Mouse (Mus musculus): ENCODE measurements at regions not wholly inside any gene's neighbourhood (a gene's known extent, or its start where the extent isn't known, plus 50 kb on each side); places are given as distances from the start of the nearest gene placed in this dataset.
"Not testable (repeated sequence)": the region's sequence is repeated elsewhere in the genome, so short reads cannot be mapped to it uniquely, and the experiment has no call there.

GRCm38 (mm10) chr2:171592315-171592714 lies 451.0 kb downstream of the Cbln4 start:
- Histone ChIP-seq H3K4me1 (peaks cover 37% of the 10 kb centered on the region), H3K36me3 (no peaks in the 10 kb centered on the region), H3K27me3 (ENCODE audit: low read depth, poor library complexity, severe bottlenecking) (peaks cover 24% of the 10 kb centered on the region), H3K4me3 (no peak overlapping the region), H3K9me3 (replicated peaks) (no peaks in the 10 kb centered on the region), H3K27ac (replicated peaks) (no peak overlapping the region)
- WGBS: 89% methylated on average over 6 of the region's 6 CpGs
- no peak for DNase-seq (ENCODE audit: low spot score)

GRCm38 (mm10) chr2:171588158-171588557 lies 455.1 kb downstream of the Cbln4 start:
- Histone ChIP-seq H3K27me3 (ENCODE audit: low read depth, poor library complexity, severe bottlenecking) (peaks cover 24% of the 10 kb centered on the region), H3K4me1 (peaks cover 23% of the 10 kb centered on the region), H3K36me3 (no peaks in the 10 kb centered on the region), H3K9me3 (replicated peaks) (no peaks in the 10 kb centered on the region), H3K27ac (replicated peaks) (peak overlapping the region; percentile 80), H3K4me3 (peak overlapping the region; percentile 20; the same call in 1 of the 2 replicates)
- 45% methylated on average over 4 of the region's 4 CpGs for WGBS
- DNase-seq (ENCODE audit: low spot score): peak; percentile 36

- Histone ChIP-seq H3K4me3 (peak overlapping the region; percentile 20; the same call in 1 of the 2 replicates), H3K27ac (replicated peaks) (peak overlapping the region; percentile 80)
- peak; percentile 67 for DNase-seq (ENCODE audit: low spot score)
Measured at GRCm38 (mm10) chr2:171587635-171588034, 455.6 kb downstream of the Cbln4 start.

GRCm38 (mm10) chr2:171586853-171587220 lies 456.4 kb downstream of the Cbln4 start:
- DNase-seq (ENCODE audit: low spot score): no peak
- WGBS: 92% methylated on average over 4 of the region's 4 CpGs
- H3K4me3 ChIP-seq: no peak overlapping the region
- no peaks in the 10 kb centered on the region for H3K36me3 ChIP-seq
- H3K27me3 ChIP-seq (ENCODE audit: low read depth, poor library complexity, severe bottlenecking): peaks cover 12% of the 10 kb centered on the region
- H3K4me1 ChIP-seq: peaks cover 23% of the 10 kb centered on the region
- peak overlapping the region; percentile 80 for H3K27ac ChIP-seq (replicated peaks)
- no peaks in the 10 kb centered on the region for H3K9me3 ChIP-seq (replicated peaks)

More at GRCm38 (mm10) chr2:171587635-171588034, 455.6 kb downstream of the Cbln4 start:
- no peaks in the 10 kb centered on the region for H3K9me3 ChIP-seq (replicated peaks)
- H3K4me1 ChIP-seq: peaks cover 23% of the 10 kb centered on the region
- H3K36me3 ChIP-seq: no peaks in the 10 kb centered on the region
- peaks cover 20% of the 10 kb centered on the region for H3K27me3 ChIP-seq (ENCODE audit: low read depth, poor library complexity, severe bottlenecking)
- 39% methylated on average over 9 of the region's 9 CpGs for WGBS

GRCm38 (mm10) chr2:171586217-171586852 lies 456.9 kb downstream of the Cbln4 start:
- 91% methylated on average over 6 of the region's 6 CpGs for WGBS
- Histone ChIP-seq H3K4me3 (no peak overlapping the region), H3K4me1 (peaks cover 23% of the 10 kb centered on the region), H3K36me3 (no peaks in the 10 kb centered on the region), H3K27me3 (ENCODE audit: low read depth, poor library complexity, severe bottlenecking) (0 out of 2 replicates have a peak, but pooled peaks cover 7% of the 10 kb centered on the region), H3K27ac (replicated peaks) (no peak overlapping the region), H3K9me3 (replicated peaks) (no peaks in the 10 kb centered on the region)
- no peak for DNase-seq (ENCODE audit: low spot score)

- no peak overlapping the region for H3K27ac ChIP-seq (replicated peaks)
- H3K36me3 ChIP-seq: no peaks in the 10 kb centered on the region
- H3K4me1 ChIP-seq: peaks cover 4% of the 10 kb centered on the region; the same call in 1 of the 2 replicates
- no peaks in the 10 kb centered on the region for H3K27me3 ChIP-seq (ENCODE audit: low read depth, poor library complexity, severe bottlenecking)
- peaks cover 5% of the 10 kb centered on the region; the same call in 1 of the 2 replicates for H3K9me3 ChIP-seq (replicated peaks)
- DNase-seq (ENCODE audit: low spot score): no peak
- no peak overlapping the region for H3K4me3 ChIP-seq
- 40% methylated on average over 3 of the region's 3 CpGs for WGBS
Measured at GRCm38 (mm10) chr2:171574360-171574759, 468.9 kb downstream of the Cbln4 start.

GRCm38 (mm10) chr2:171562656-171563055 lies 480.6 kb downstream of the Cbln4 start:
- Histone ChIP-seq H3K27me3 (ENCODE audit: low read depth, poor library complexity, severe bottlenecking) (no peaks in the 10 kb centered on the region), H3K9me3 (replicated peaks) (no peaks in the 10 kb centered on the region), H3K4me3 (no peak overlapping the region), H3K27ac (replicated peaks) (no peak overlapping the region), H3K36me3 (no peaks in the 10 kb centered on the region), H3K4me1 (no peaks in the 10 kb centered on the region)
- DNase-seq (ENCODE audit: low spot score): no peak
- 85% methylated on average over 5 of the region's 5 CpGs for WGBS

- not testable (repeated sequence) for H3K4me1 ChIP-seq; H3K4me3 ChIP-seq; H3K9me3 ChIP-seq (replicated peaks); H3K27ac ChIP-seq (replicated peaks); H3K36me3 ChIP-seq; DNase-seq (ENCODE audit: low spot score); H3K27me3 ChIP-seq (ENCODE audit: low read depth, poor library complexity, severe bottlenecking)
- WGBS: 84% methylated on average over 18 of the region's 18 CpGs
Measured at GRCm38 (mm10) chr2:171542768-171543167, 500.5 kb downstream of the Cbln4 start.

- Histone ChIP-seq H3K27me3 (ENCODE audit: low read depth, poor library complexity, severe bottlenecking) (no peaks in the 10 kb centered on the region), H3K9me3 (replicated peaks) (no peaks in the 10 kb centered on the region), H3K4me3 (no peak overlapping the region), H3K4me1 (peaks cover 11% of the 10 kb centered on the region), H3K27ac (replicated peaks) (no peak overlapping the region), H3K36me3 (no peaks in the 10 kb centered on the region)
- WGBS: 81% methylated on average over 5 of the region's 5 CpGs
- no peak for DNase-seq (ENCODE audit: low spot score)
Measured at GRCm38 (mm10) chr2:171514876-171515275, 528.4 kb downstream of the Cbln4 start.

- Histone ChIP-seq H3K36me3 (no peaks in the 10 kb centered on the region), H3K4me1 (peaks cover 9% of the 10 kb centered on the region), H3K9me3 (replicated peaks) (no peaks in the 10 kb centered on the region), H3K4me3 (no peak overlapping the region), H3K27ac (replicated peaks) (no peak overlapping the region), H3K27me3 (ENCODE audit: low read depth, poor library complexity, severe bottlenecking) (no peaks in the 10 kb centered on the region)
- whole genome bisulfite sequencing: 77% methylated on average over 4 of the region's 4 CpGs
- DNase-seq (ENCODE audit: low spot score): no peak
Measured at GRCm38 (mm10) chr2:171496620-171497019, 546.6 kb downstream of the Cbln4 start.

GRCm38 (mm10) chr2:171493741-171494140 lies 549.5 kb downstream of the Cbln4 start:
- Histone ChIP-seq H3K4me1 (peaks cover 17% of the 10 kb centered on the region), H3K4me3 (no peak overlapping the region), H3K9me3 (replicated peaks) (no peaks in the 10 kb centered on the region), H3K27ac (replicated peaks) (no peak overlapping the region), H3K36me3 (no peaks in the 10 kb centered on the region), H3K27me3 (ENCODE audit: low read depth, poor library complexity, severe bottlenecking) (no peaks in the 10 kb centered on the region)
- 41% methylated on average over 12 of the region's 12 CpGs for WGBS
- peak; percentile 66 for DNase-seq (ENCODE audit: low spot score)

- 91% methylated on average over 2 of the region's 2 CpGs for WGBS
- Histone ChIP-seq H3K9me3 (replicated peaks) (no peaks in the 10 kb centered on the region), H3K27ac (replicated peaks) (no peak overlapping the region), H3K27me3 (ENCODE audit: low read depth, poor library complexity, severe bottlenecking) (no peaks in the 10 kb centered on the region), H3K4me1 (peaks cover 20% of the 10 kb centered on the region), H3K4me3 (no peak overlapping the region), H3K36me3 (no peaks in the 10 kb centered on the region)
- no peak for DNase-seq (ENCODE audit: low spot score)
Measured at GRCm38 (mm10) chr2:171487284-171487683, 556.0 kb downstream of the Cbln4 start.

- no peak for DNase-seq (ENCODE audit: low spot score)
- H3K27me3 ChIP-seq (ENCODE audit: low read depth, poor library complexity, severe bottlenecking): no peaks in the 10 kb centered on the region
- H3K4me1 ChIP-seq: no peaks in the 10 kb centered on the region
- no peak overlapping the region for H3K4me3 ChIP-seq
- no peaks in the 10 kb centered on the region for H3K36me3 ChIP-seq
- no peak overlapping the region for H3K27ac ChIP-seq (replicated peaks)
- no peaks in the 10 kb centered on the region; the same call in 1 of the 2 replicates for H3K9me3 ChIP-seq (replicated peaks)
- WGBS: 82% methylated on average over 9 of the region's 9 CpGs
Measured at GRCm38 (mm10) chr2:171453241-171453640, 590.0 kb downstream of the Cbln4 start.

All from midbrain, embryonic 10.5 days (tissue).